In the genomic region with DNA sequence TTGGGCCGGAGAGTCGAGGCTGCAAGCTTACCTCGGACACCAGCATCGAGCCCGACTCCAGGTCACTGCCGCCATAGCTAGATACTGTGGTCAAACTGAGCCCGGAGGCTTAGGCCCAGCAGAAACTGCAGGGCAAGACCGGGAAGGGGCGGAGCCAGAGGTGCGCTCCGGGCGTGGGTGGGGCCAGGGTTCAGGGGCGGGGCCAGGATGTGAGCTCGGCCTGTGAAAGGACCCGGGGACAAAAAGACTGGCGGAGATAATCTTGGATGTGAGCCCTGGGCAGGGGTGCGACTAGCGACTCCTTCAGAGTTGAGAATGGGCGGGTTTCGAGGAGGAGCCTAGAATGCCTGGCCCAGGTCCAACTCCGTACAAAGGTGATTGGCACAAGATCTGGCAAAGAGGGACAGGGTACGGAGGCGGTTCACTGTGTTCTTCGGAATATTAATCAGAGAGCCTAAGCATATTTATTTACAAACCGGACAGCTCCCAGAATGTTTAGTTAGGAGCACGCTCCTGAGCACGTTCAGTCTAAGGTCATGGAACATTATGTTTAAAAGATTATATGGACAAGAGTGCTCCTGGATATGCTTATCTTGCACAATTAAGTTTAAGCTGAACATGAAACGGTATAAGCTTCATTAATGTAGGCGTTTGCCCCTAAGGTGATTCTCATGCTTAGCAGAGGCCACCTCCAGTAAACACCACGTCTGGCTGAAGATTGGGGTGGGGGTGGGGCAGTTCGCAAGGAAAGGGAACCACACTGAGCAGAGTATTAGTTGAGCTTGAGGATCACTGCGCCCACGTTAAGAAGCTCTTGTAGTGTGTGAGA, we compare ENCODE assay signal across 8 mouse cellular contexts. TPM values are rescaled to one million over a fixed set of nuclear protein-coding genes. Genes with fewer than 3 reads are reported as not detected.
A peak's percentile ranks its signal among the peaks of the same experiment; 100 is the strongest.
DNase-seq lines count a peak whose midpoint lies in the region; ATAC-seq and TF ChIP-seq lines count a peak whose summit lies in the region.

No protein-coding gene starts in this region.

- no peak for TF ChIP-seq CTCF in C2C12 (IDR thresholded peaks at IDR 0.05; ENCODE audit: control insufficient read depth, insufficient read depth, insufficient read length)
- TF ChIP-seq CTCF in brain, embryonic 14.5 days (IDR thresholded peaks at IDR 0.05; ENCODE audit: borderline replicate concordance, extremely low read depth, insufficient read depth, insufficient read length), result no peak
- no peak for TF ChIP-seq CTCF in liver, adult 2 months (IDR thresholded peaks at IDR 0.05; ENCODE audit: low read depth, low read length)

- H3K27ac ChIP-seq in heart, embryonic 11.5 days (ENCODE audit: low read depth, low read length), result peak overlapping the region; percentile 88
- H3K27ac ChIP-seq in kidney, embryonic 16.5 days (ENCODE audit: low read length), result peak overlapping the region; percentile 90
- peak overlapping the region; percentile 98 for H3K27ac ChIP-seq in liver, adult 2 months (replicated peaks; ENCODE audit: insufficient read depth, low read depth, low read length)

- no peaks in the 10 kb centered on the region for H3K79me2 ChIP-seq in C2C12 (ENCODE audit: control insufficient read depth, insufficient read depth)
- H3K79me2 ChIP-seq in liver, adult 2 months (ENCODE audit: control insufficient read depth, insufficient read depth, low read length), result peaks cover 5% of the 10 kb centered on the region; the same call in 1 of the 2 replicates
- no peaks in the 10 kb centered on the region for H3K79me2 ChIP-seq in myocyte (ENCODE audit: control insufficient read depth, insufficient read depth)

- H3K79me3 ChIP-seq in C2C12 (ENCODE audit: low read depth), result no peaks in the 10 kb centered on the region

- peak overlapping the region; percentile 74 for H3K4me2 ChIP-seq in heart, embryonic 11.5 days
- H3K4me2 ChIP-seq in kidney, embryonic 16.5 days (replicated peaks; ENCODE audit: low read depth, low read length), result peak overlapping the region; percentile 73
- H3K4me2 ChIP-seq in myocyte (ENCODE audit: low read depth), result peak overlapping the region; percentile 89

- peak overlapping the region; percentile 91 for H3ac ChIP-seq in C2C12 (ENCODE audit: control insufficient read depth, insufficient read length, low read depth)
- H3ac ChIP-seq in myocyte (ENCODE audit: control insufficient read depth, insufficient read length), result no peak overlapping the region

- peak; percentile 98 for DNase-seq in brain, embryonic 14.5 days (ENCODE audit: low read depth)
- peak; percentile 98 for DNase-seq in liver, adult 2 months (ENCODE audit: extremely low read depth, low read depth, low spot score)
- peak; percentile 86 for DNase-seq in splenic B cell, adult 2 months (ENCODE audit: low read depth, low spot score)

- H3K36me3 ChIP-seq in C2C12 (ENCODE audit: control insufficient read depth, insufficient read depth) (peaks cover 7% of the 10 kb centered on the region), myocyte (ENCODE audit: control insufficient read depth, insufficient read depth) (no peaks in the 10 kb centered on the region)
- H3K36me3 ChIP-seq in erythroblast, embryonic 14.5 days (ENCODE audit: control insufficient read depth), result peaks cover 16% of the 10 kb centered on the region
- 0 out of 2 replicates have a peak, but pooled peaks cover 3% of the 10 kb centered on the region for H3K36me3 ChIP-seq in heart, embryonic 11.5 days (ENCODE audit: control insufficient read depth, insufficient read depth, low read length)
- H3K36me3 ChIP-seq in kidney, embryonic 16.5 days (ENCODE audit: insufficient read depth, low read length), result peaks cover 14% of the 10 kb centered on the region
- peaks cover 24% of the 10 kb centered on the region for H3K36me3 ChIP-seq in liver, adult 2 months (ENCODE audit: control insufficient read depth, insufficient read depth, low read length)
- H3K36me3 ChIP-seq in splenic B cell, adult 2 months (ENCODE audit: control insufficient read depth, insufficient read depth, low read length, poor library complexity, severe bottlenecking), result peaks cover 4% of the 10 kb centered on the region

- TF ChIP-seq POLR2A in brain, embryonic 14.5 days (IDR thresholded peaks at IDR 0.05; ENCODE audit: borderline replicate concordance, extremely low read depth, insufficient read depth, insufficient read length, poor library complexity, severe bottlenecking), result peak; percentile 37; the same call in 1 of the 2 replicates
- peak; percentile 92 for TF ChIP-seq POLR2A in liver, adult 2 months (IDR thresholded peaks at IDR 0.05; ENCODE audit: extremely low read depth, insufficient read depth, low read length)
- TF ChIP-seq POLR2A in myocyte (IDR thresholded peaks at IDR 0.05; ENCODE audit: insufficient read length, low read depth), result peak; percentile 87

- H3K27me3 ChIP-seq in C2C12 (ENCODE audit: control insufficient read depth, insufficient read depth, insufficient read length) (no peaks in the 10 kb centered on the region), myocyte (ENCODE audit: control insufficient read depth, insufficient read depth, insufficient read length) (no peaks in the 10 kb centered on the region)
- no peaks in the 10 kb centered on the region for H3K27me3 ChIP-seq in erythroblast, embryonic 14.5 days (ENCODE audit: control insufficient read depth)
- no peaks in the 10 kb centered on the region for H3K27me3 ChIP-seq in heart, embryonic 11.5 days (ENCODE audit: control insufficient read depth, insufficient read depth, low read length)
- H3K27me3 ChIP-seq in kidney, embryonic 16.5 days (ENCODE audit: insufficient read depth, low read length), result no peaks in the 10 kb centered on the region
- H3K27me3 ChIP-seq in liver, adult 2 months (ENCODE audit: control insufficient read depth, insufficient read depth, low read length), result no peaks in the 10 kb centered on the region
- no peaks in the 10 kb centered on the region for H3K27me3 ChIP-seq in splenic B cell, adult 2 months (ENCODE audit: control insufficient read depth, insufficient read depth, low read length, poor library complexity, severe bottlenecking)

- peak; percentile 97 for ATAC-seq in heart, embryonic 11.5 days (replicated peaks; ENCODE audit: insufficient number of reproducible peaks, low FRiP score, low TSS enrichment)
- ATAC-seq in kidney, embryonic 16.5 days (ENCODE audit: low FRiP score, low TSS enrichment), result peak; percentile 99

- H3K4me3 ChIP-seq in C2C12 (ENCODE audit: insufficient read depth, poor library complexity, severe bottlenecking), result peak overlapping the region; percentile 49
- peak overlapping the region; percentile 83 for H3K4me3 ChIP-seq in erythroblast, embryonic 14.5 days (replicated peaks)
- H3K4me3 ChIP-seq in heart, embryonic 11.5 days (ENCODE audit: low read depth, low read length), result peak overlapping the region; percentile 72
- H3K4me3 ChIP-seq in kidney, embryonic 16.5 days (ENCODE audit: low read length), result peak overlapping the region; percentile 76
- H3K4me3 ChIP-seq in liver, adult 2 months (ENCODE audit: insufficient read depth, low read depth, low read length), result peak overlapping the region; percentile 95
- H3K4me3 ChIP-seq in myocyte, result peak overlapping the region; percentile 67

- peaks cover 36% of the 10 kb centered on the region for H3K4me1 ChIP-seq in erythroblast, embryonic 14.5 days (ENCODE audit: control insufficient read depth)
- H3K4me1 ChIP-seq in heart, embryonic 11.5 days (ENCODE audit: control insufficient read depth, insufficient read depth, low read length), result peaks cover 6% of the 10 kb centered on the region
- peaks cover 22% of the 10 kb centered on the region for H3K4me1 ChIP-seq in kidney, embryonic 16.5 days (ENCODE audit: insufficient read depth, low read length)
- peaks cover 20% of the 10 kb centered on the region for H3K4me1 ChIP-seq in liver, adult 2 months (ENCODE audit: control insufficient read depth, insufficient read depth, low read length)

- 2% methylated on average over 33 of the region's 33 CpGs for WGBS in heart, embryonic 11.5 days (ENCODE audit: insufficient replicate concordance)
- WGBS in kidney, embryonic 16.5 days, result under 1% methylated on average over 33 of the region's 33 CpGs
- WGBS in liver, adult 2 months, result 1% methylated on average over 33 of the region's 33 CpGs

- peak overlapping the region; percentile 89 for H3K9ac ChIP-seq in heart, embryonic 11.5 days (ENCODE audit: low read depth, low read length)
- peak overlapping the region; percentile 92 for H3K9ac ChIP-seq in kidney, embryonic 16.5 days (replicated peaks; ENCODE audit: low read length)
- H3K9ac ChIP-seq in liver, adult 2 months (ENCODE audit: low read depth, low read length), result peak overlapping the region; percentile 97

- no peaks in the 10 kb centered on the region for H3K9me3 ChIP-seq in erythroblast, embryonic 14.5 days (ENCODE audit: control insufficient read depth, low read length)
- H3K9me3 ChIP-seq in heart, embryonic 11.5 days (replicated peaks; ENCODE audit: control insufficient read depth, low read length), result no peaks in the 10 kb centered on the region
- H3K9me3 ChIP-seq in kidney, embryonic 16.5 days (ENCODE audit: low read length), result no peaks in the 10 kb centered on the region

TF ChIP-seq in C2C12, 6 proteins besides CTCF, POLR2A, EP300 and RAD21 (continues in another document):
- TF ChIP-seq MAX (IDR thresholded peaks at IDR 0.05), result no peak
- TF ChIP-seq MYOD1 (IDR thresholded peaks at IDR 0.05; ENCODE audit: control insufficient read depth, insufficient read length, low read depth), result no peak
- no peak for TF ChIP-seq CEBPB (IDR thresholded peaks at IDR 0.05; ENCODE audit: low read depth)

TF ChIP-seq in myocyte, 11 proteins besides CTCF, POLR2A, EP300 and RAD21:
- TF ChIP-seq POLR2AphosphoS2 (IDR thresholded peaks at IDR 0.05; ENCODE audit: insufficient read length, low read depth), result peak; percentile 68
- TF ChIP-seq USF1 (IDR thresholded peaks at IDR 0.05; ENCODE audit: low read depth), result no peak

RNA-seq across cellular contexts. Expression of gene Eci3, which starts 30.6 kb away (rescaled TPM):
- polyA plus RNA-seq in C2C12 (2012; fragmentation: generic; extraction: Trizol) (not detected), myocyte (2012; fragmentation: generic; extraction: Trizol) (not detected)
- 0.11 and 0.16 TPM in 2 replicates for polyA plus RNA-seq in brain, embryonic 14.5 days (2012; rRNA removed)
- polyA plus RNA-seq in erythroblast, embryonic 14.5 days (2012), result not detected in 2 replicates
- polyA plus RNA-seq in heart, embryonic 11.5 days (2014; fragmentation: Nextera tagmentation; extraction: Ambion mirVana), result 0.39 and 0.51 TPM in 2 replicates
- polyA plus RNA-seq in kidney, embryonic 16.5 days (2015; fragmentation: Nextera tagmentation; extraction: Ambion mirVana), result 4.5 and 6.5 TPM in 2 replicates
- 2.1 and 7.0 TPM in 2 replicates for total RNA-seq in liver, adult 2 months (2014; rRNA removed)
- 2.2 and 4.6 TPM in 2 replicates for polyA plus RNA-seq in liver, adult 2 months (2012; rRNA removed)

RNA-seq across cellular contexts. Expression of gene Eci2, which starts 32.7 kb away (rescaled TPM):
- polyA plus RNA-seq in C2C12 (2012; fragmentation: generic; extraction: Trizol) (61.8 TPM), myocyte (2012; fragmentation: generic; extraction: Trizol) (62.9 TPM)
- 84.8 and 85.1 TPM in 2 replicates for polyA plus RNA-seq in brain, embryonic 14.5 days (2012; rRNA removed)
- 1.1 and 1.2 TPM in 2 replicates for polyA plus RNA-seq in erythroblast, embryonic 14.5 days (2012)
- 112 and 113 TPM in 2 replicates for polyA plus RNA-seq in heart, embryonic 11.5 days (2014; fragmentation: Nextera tagmentation; extraction: Ambion mirVana)
- 144 and 147 TPM in 2 replicates for polyA plus RNA-seq in kidney, embryonic 16.5 days (2015; fragmentation: Nextera tagmentation; extraction: Ambion mirVana)
- 253 and 359 TPM in 2 replicates for total RNA-seq in liver, adult 2 months (2014; rRNA removed)
- 125 and 130 TPM in 2 replicates for polyA plus RNA-seq in liver, adult 2 months (2012; rRNA removed)

Comparison
In these comparisons a context has a peak if more than half of its experiments do, and no peak if none do; other contexts are left out.
1. Peak in every context shown above with its lines: DNase-seq, ATAC-seq, H3K4me3 ChIP-seq and H3K27ac ChIP-seq.
2. POLR2A ChIP-seq: peak in every context shown above with its lines; median percentile 92 in liver, adult 2 months; 87 in myocyte; 37 in brain, embryonic 14.5 days.
3. RNA of gene Eci2, which starts 32.7 kb away (polyA plus RNA-seq): 144 to 147 TPM in kidney, embryonic 16.5 days, 125 to 130 TPM in liver, adult 2 months, 112 to 113 TPM in heart, embryonic 11.5 days, 84.8 to 85.1 TPM in brain, embryonic 14.5 days, 62.9 TPM in myocyte (single experiment) and 61.8 TPM in C2C12 (single experiment); 1.1 to 1.2 TPM in erythroblast, embryonic 14.5 days; every median in the first group is over 10 times any median in the second.